Mouse (Mus musculus): ENCODE measurements around the gene Lcn2.

DNA sequence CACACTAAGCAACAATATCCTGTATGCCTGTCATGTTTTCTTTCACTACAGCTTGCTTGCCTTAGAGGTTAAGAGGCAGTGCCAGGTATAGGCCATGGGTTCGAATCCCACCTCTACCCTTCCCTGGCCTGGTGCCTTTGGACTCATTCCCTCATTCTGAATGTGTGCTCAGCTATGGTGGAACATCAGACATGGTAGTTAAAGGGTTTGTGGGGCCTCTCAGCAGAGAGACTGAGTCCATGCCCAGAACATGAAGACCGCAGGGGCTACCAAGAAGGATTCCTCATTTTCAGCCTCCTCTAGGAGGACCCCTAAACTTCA lies 44.7 kb downstream of the Lcn2 start:
- TF ChIP-seq CTCF (IDR thresholded peaks at IDR 0.05; ENCODE audit: control insufficient read depth, insufficient read depth, insufficient replicate concordance, low read depth, low read length) (no peak), POLR2A (IDR thresholded peaks at IDR 0.05; ENCODE audit: control insufficient read depth, low read depth, low read length) (no peak)
